Comparison of ENCODE assay signal across 8 mouse cellular contexts in the genomic region with DNA sequence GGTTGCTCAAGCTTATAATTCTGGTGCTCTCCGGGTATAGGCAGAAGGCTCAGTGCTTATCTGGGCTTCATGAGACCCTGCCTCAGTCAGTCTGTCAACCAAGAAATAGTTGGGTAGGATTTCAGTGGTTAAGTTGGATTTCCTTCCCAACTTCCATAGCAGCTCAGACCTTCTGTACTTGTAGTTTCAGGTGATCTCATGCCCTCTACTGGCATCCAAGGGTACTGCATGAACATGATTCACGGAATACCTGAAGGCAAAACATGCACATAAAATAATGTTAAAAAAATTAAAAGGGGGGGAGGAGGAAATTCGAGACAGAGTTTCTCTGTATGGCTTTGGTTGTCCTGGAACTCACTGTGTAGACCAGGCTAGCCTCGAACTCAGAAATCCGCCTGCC. TPM values are rescaled to one million over a fixed set of nuclear protein-coding genes. Genes with fewer than 3 reads are reported as not detected.
A peak's percentile ranks its signal among the peaks of the same experiment; 100 is the strongest.
DNase-seq lines count a peak whose midpoint lies in the region; ATAC-seq lines count a peak whose summit lies in the region.

No protein-coding gene starts in this region.

- WGBS in midbrain, embryonic 14.5 days: 65% methylated on average over 5 of the region's 5 CpGs
- 52% methylated on average over 5 of the region's 5 CpGs for WGBS in midbrain, embryonic 16.5 days

- no peaks in the 10 kb centered on the region for H3K9me3 ChIP-seq in midbrain, embryonic 14.5 days (ENCODE audit: control insufficient read depth, low read length)
- H3K9me3 ChIP-seq in midbrain, embryonic 16.5 days (replicated peaks; ENCODE audit: control insufficient read depth, low read length, poor library complexity, severe bottlenecking): no peaks in the 10 kb centered on the region

- DNase-seq in midbrain, embryonic 14.5 days: peak; percentile 87
- peak; percentile 51 for DNase-seq in adrenal gland, postnatal 25 days
- DNase-seq in kidney, postnatal 14 days: peak; percentile 75
- peak; percentile 52 to 77 for DNase-seq in lung, adult 18-20 months
- DNase-seq in right cerebral cortex, postnatal 4 days: peak; percentile 71

- H3K4me3 ChIP-seq in midbrain, embryonic 14.5 days (replicated peaks; ENCODE audit: low read depth, low read length): no peak overlapping the region
- no peak overlapping the region for H3K4me3 ChIP-seq in midbrain, embryonic 16.5 days (ENCODE audit: low read depth, low read length)

- no peak overlapping the region for H3K4me2 ChIP-seq in midbrain, embryonic 14.5 days (ENCODE audit: low read length)
- H3K4me2 ChIP-seq in midbrain, embryonic 16.5 days (ENCODE audit: low read length): no peak overlapping the region

- peaks cover 18% of the 10 kb centered on the region for H3K4me1 ChIP-seq in midbrain, embryonic 14.5 days (ENCODE audit: control insufficient read depth, insufficient read depth, low read length)
- H3K4me1 ChIP-seq in midbrain, embryonic 16.5 days (ENCODE audit: control insufficient read depth, insufficient read depth, low read length): peaks cover 27% of the 10 kb centered on the region

- no peak overlapping the region for H3K9ac ChIP-seq in midbrain, embryonic 14.5 days (replicated peaks; ENCODE audit: low read length)
- H3K9ac ChIP-seq in midbrain, embryonic 16.5 days (ENCODE audit: low read depth, low read length): no peak overlapping the region

- ATAC-seq in midbrain, embryonic 14.5 days (ENCODE audit: low FRiP score, low TSS enrichment): no peak
- ATAC-seq in midbrain, embryonic 16.5 days: no peak
- ATAC-seq in erythroblast, adult 5-6 weeks (replicated peaks; ENCODE audit: low FRiP score, poor library complexity, severe bottlenecking): peak; percentile 46; the same call in 1 of the 2 replicates
- ATAC-seq in megakaryocyte-erythroid progenitor cell, adult 5-6 weeks (replicated peaks; ENCODE audit: low FRiP score, low TSS enrichment, poor library complexity, severe bottlenecking): no peak

- H3K36me3 ChIP-seq in midbrain, embryonic 14.5 days (ENCODE audit: control insufficient read depth, insufficient read depth, low read length): peaks cover 41% of the 10 kb centered on the region
- peaks cover 7% of the 10 kb centered on the region for H3K36me3 ChIP-seq in midbrain, embryonic 16.5 days (ENCODE audit: control insufficient read depth, insufficient read depth, low read length)

- H3K27ac ChIP-seq in midbrain, embryonic 14.5 days (replicated peaks; ENCODE audit: low read depth, low read length): no peak overlapping the region
- H3K27ac ChIP-seq in midbrain, embryonic 16.5 days (ENCODE audit: low read length): no peak overlapping the region

- H3K27me3 ChIP-seq in midbrain, embryonic 14.5 days (ENCODE audit: control insufficient read depth, insufficient read depth, low read length): no peaks in the 10 kb centered on the region
- H3K27me3 ChIP-seq in midbrain, embryonic 16.5 days (ENCODE audit: control insufficient read depth, insufficient read depth, low read depth, low read length): no peaks in the 10 kb centered on the region

RNA-seq across cellular contexts. Expression of gene Polr3k, which starts 2.8 kb away (rescaled TPM):
- polyA plus RNA-seq in midbrain, embryonic 14.5 days (2014; fragmentation: Nextera tagmentation; extraction: Ambion mirVana): 84.6 and 94.9 TPM in 2 replicates
- 79.4 and 85.3 TPM in 2 replicates for polyA plus RNA-seq in midbrain, embryonic 16.5 days (2015; fragmentation: Nextera tagmentation; extraction: Ambion mirVana)
- total RNA-seq in adrenal gland, postnatal 25 days (2021): 16.0 and 19.8 TPM in 2 replicates
- 2.5 and 7.3 TPM in 2 replicates for total RNA-seq in erythroblast, adult 5-6 weeks (2015; ENCODE audit: low replicate concordance)
- total RNA-seq in erythroblast, adult 5-6 weeks (2017; ENCODE audit: low replicate concordance): 7.7 and 11.7 TPM in 2 replicates
- total RNA-seq in megakaryocyte-erythroid progenitor cell, adult 5-6 weeks (2014; fragmentation: Nextera tagmentation): 31.7 TPM in 2 replicates
- total RNA-seq in megakaryocyte-erythroid progenitor cell, adult 5-6 weeks (2017): 37.6 and 39.4 TPM in 2 replicates

RNA-seq across cellular contexts. Expression of gene Pcmtd2, which starts 29.3 kb away (rescaled TPM):
- polyA plus RNA-seq in midbrain, embryonic 14.5 days (2014; fragmentation: Nextera tagmentation; extraction: Ambion mirVana): 24.7 and 36.2 TPM in 2 replicates
- 34.4 and 36.4 TPM in 2 replicates for polyA plus RNA-seq in midbrain, embryonic 16.5 days (2015; fragmentation: Nextera tagmentation; extraction: Ambion mirVana)
- total RNA-seq in adrenal gland, postnatal 25 days (2021): 57.3 and 90.5 TPM in 2 replicates
- 120 and 125 TPM in 2 replicates for total RNA-seq in erythroblast, adult 5-6 weeks (2015; ENCODE audit: low replicate concordance)
- 171 and 192 TPM in 2 replicates for total RNA-seq in erythroblast, adult 5-6 weeks (2017; ENCODE audit: low replicate concordance)
- total RNA-seq in megakaryocyte-erythroid progenitor cell, adult 5-6 weeks (2014; fragmentation: Nextera tagmentation): 19.3 and 40.0 TPM in 2 replicates
- total RNA-seq in megakaryocyte-erythroid progenitor cell, adult 5-6 weeks (2017): 29.8 and 33.1 TPM in 2 replicates
